Mouse (Mus musculus) ES-E14 (cell line): ENCODE results near the gene Nup210. TPM values are rescaled to one million over a fixed set of nuclear protein-coding genes. Genes with fewer than 3 reads are reported as not detected.

Experiments
- DNase-seq: peaks from one replicate; pipeline ENCODE4 v3.0.0-alpha.2; 2013; ENCODE audit warnings: low read depth, low spot score
- H3K27ac ChIP-seq: 2 replicates; pipeline ENCODE4 v1.5.1; 2012; ENCODE audit warnings: low read depth, mild to moderate bottlenecking, low read length, moderate library complexity, mixed read lengths; ENCODE audit not compliant: poor library complexity, insufficient read depth, severe bottlenecking
- H3K36me3 ChIP-seq: 2 replicates; pipeline ENCODE4 v1.6.1; 2012; ENCODE audit warnings: mild to moderate bottlenecking, low read length, moderate library complexity, mixed read lengths; ENCODE audit not compliant: control insufficient read depth, poor library complexity, insufficient read depth, severe bottlenecking
- H3K4me1 ChIP-seq, 2 experiments: fragments of 150-350 bp in 1 of 2; sonication (generic) in 1 of 2; 2 replicates each; pipeline ENCODE4 v1.6.1; 2012; ENCODE audit warnings: low read length in 2 of 2, mild to moderate bottlenecking in 1 of 2, mixed read lengths in 1 of 2; ENCODE audit not compliant: control insufficient read depth in 2 of 2, insufficient read depth in 2 of 2, poor library complexity in 1 of 2
- H3K4me3 ChIP-seq, 2 experiments: fragments of 150-350 bp in 1 of 2; sonication (generic) in 1 of 2; 2 replicates each; pipeline ENCODE4 v1.5.1; 2012; ENCODE audit warnings: low read length in 2 of 2, low read depth in 1 of 2, mild to moderate bottlenecking in 1 of 2, mixed read lengths in 1 of 2; ENCODE audit not compliant: insufficient read depth in 1 of 2, poor library complexity in 1 of 2, severe bottlenecking in 1 of 2
- H3K9ac ChIP-seq: 2 replicates; pipeline ENCODE4 v1.6.1; 2012; ENCODE audit warnings: low read depth, mild to moderate bottlenecking, low read length, mixed read lengths; ENCODE audit not compliant: poor library complexity, insufficient read depth, severe bottlenecking
- H3K9me3 ChIP-seq: fragments of 150-350 bp; sonication (generic); 2 replicates; pipeline ENCODE4 v1.6.1; 2012; ENCODE audit warnings: low read depth, mild to moderate bottlenecking, low read length; ENCODE audit not compliant: control insufficient read depth, insufficient read depth
- CHD2 ChIP-seq: IDR thresholded peaks from 2 replicates; pipeline ENCODE4 v1.6.1; 2014; ENCODE audit warnings: mild to moderate bottlenecking, low read depth, low read length, inconsistent platforms
- HCFC1 ChIP-seq: IDR thresholded peaks from 2 replicates; pipeline ENCODE4 v1.6.1; 2012; ENCODE audit warnings: low read length, inconsistent platforms, borderline replicate concordance; ENCODE audit not compliant: insufficient read depth
- MAFK ChIP-seq: IDR thresholded peaks from 2 replicates; pipeline ENCODE4 v1.6.1; 2014; ENCODE audit warnings: mild to moderate bottlenecking, low read depth, low read length, inconsistent platforms; ENCODE audit not compliant: insufficient read depth
- ZC3H11A ChIP-seq: IDR thresholded peaks from 2 replicates; pipeline ENCODE4 v1.6.1; 2012; ENCODE audit warnings: low read depth, mild to moderate bottlenecking, inconsistent platforms, low read length, borderline replicate concordance
- ZNF384 ChIP-seq: IDR thresholded peaks from 2 replicates; pipeline ENCODE4 v1.6.1; 2012; ENCODE audit warnings: low read depth, low read length, inconsistent platforms
- in situ Hi-C, 2 experiments: fragments of 600-800 bp; cut with MboI; formaldehyde crosslinking; loops; one replicate each; pipeline ENCODE4 v1.15.1; 2025; ENCODE audit warnings: low sequenced_read_pairs in 2 of 2, inconsistent platforms in 1 of 2; ENCODE audit not compliant: unreplicated experiment in 2 of 2
- total RNA-seq: library from RNA; depleted of rRNA; stranded (reverse); fragments of 300-350 nt; gene quantifications from 2 replicates; pipeline ENCODE4 v1.2.3, GENCODE M21; 2012

Gene Nup210
- total RNA-seq, 1 experiment = 65.9 TPM

DNA sequence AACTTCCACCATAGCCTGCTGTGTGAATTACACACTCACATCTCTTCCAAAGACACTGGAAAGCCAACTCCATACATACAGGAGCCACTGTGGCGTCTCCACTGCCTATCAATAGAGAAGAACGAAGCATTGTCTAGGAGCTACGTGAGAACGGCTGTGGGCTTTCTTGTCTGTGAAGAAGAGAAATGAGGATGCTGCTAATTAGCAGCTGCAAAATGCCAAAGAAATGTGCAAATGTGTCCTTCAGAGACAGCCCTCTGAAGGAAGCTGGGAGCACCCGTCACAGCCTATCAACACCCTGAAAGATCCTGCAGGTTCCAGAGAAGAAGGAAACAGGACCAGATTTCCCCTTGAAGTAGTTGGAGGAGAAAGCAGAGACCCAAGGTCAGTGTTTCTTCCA lies 69.2 kb downstream of the Nup210 start:
- Histone ChIP-seq H3K9me3 (no peaks in the 10 kb centered on the region), H3K4me1 (no peaks in the 10 kb centered on the region), H3K9ac (no peak overlapping the region), H3K36me3 (peaks cover 27% of the 10 kb centered on the region), H3K27ac (no peak overlapping the region), H3K4me3 (no peak overlapping the region)
- no peak for DNase-seq
- in situ Hi-C loops = no loop called here
- TF ChIP-seq CHD2 (no peak), ZC3H11A (no peak), ZNF384 (no peak), HCFC1 (no peak), MAFK (no peak)

DNA sequence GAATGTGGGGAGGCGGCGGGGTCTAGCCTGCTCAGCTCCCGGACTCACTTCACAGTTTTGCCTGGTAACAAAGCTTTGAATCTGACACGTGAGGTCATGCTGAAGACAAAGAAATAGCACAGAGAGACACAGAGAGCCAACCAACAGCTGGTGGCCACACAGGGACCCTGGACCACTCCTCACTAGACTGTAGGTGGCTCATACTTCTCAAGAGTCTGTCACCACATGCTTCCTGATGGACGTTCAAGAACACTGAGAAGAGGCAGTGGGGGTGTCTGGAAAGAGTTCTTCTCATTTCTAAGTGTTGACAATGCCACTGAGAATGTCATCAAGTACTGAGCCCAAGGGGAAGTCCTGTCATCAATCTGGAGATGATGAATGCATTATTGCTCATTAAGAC lies 70.4 kb downstream of the Nup210 start:
- H3K27ac ChIP-seq = no peak overlapping the region
- in situ Hi-C loops = no loop called here
- H3K36me3 ChIP-seq = peaks cover 35% of the 10 kb centered on the region
- no peak for TF ChIP-seq MAFK
- no peak for TF ChIP-seq ZNF384
- no peak for TF ChIP-seq CHD2
- no peak for TF ChIP-seq ZC3H11A
- TF ChIP-seq HCFC1 = no peak
- no peak overlapping the region for H3K4me3 ChIP-seq
- no peak overlapping the region for H3K9ac ChIP-seq
- no peak for DNase-seq
- H3K4me1 ChIP-seq = no peaks in the 10 kb centered on the region
- no peaks in the 10 kb centered on the region for H3K9me3 ChIP-seq

DNA sequence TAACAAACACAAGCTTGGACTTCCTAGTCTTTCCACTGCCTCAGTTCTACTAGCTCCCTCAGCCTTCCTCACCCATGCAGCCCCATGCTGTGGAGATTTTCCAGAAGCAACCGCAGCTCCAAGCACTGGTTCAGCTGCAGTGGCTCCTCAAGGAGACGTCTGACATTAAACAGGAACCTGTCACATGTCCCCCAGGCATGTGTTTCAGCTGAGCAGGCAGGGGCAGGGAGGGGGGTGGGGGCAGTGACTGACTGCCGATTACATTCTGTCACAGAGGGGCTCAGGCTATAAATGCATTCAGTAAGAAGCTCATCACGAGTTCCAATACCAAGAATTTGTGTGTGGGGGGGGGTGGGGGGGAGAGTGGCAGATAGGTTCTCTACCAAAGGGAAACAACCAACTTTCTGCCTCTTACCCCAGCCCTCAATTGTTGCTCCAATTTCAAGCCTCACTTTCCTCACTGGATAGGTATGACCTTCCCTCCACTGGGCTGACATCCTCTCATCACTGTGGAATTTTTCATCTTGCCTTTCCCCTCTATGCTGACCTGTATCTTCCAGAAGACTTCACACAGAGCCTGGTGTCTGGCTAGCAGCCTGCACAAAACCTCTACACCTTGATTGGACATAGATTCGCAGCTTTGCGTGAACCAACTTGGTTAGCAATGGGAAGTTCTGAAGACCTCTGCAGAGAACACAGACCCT lies 71.8 kb downstream of the Nup210 start:
- no peak for TF ChIP-seq ZNF384
- TF ChIP-seq ZC3H11A = no peak
- no peak for TF ChIP-seq HCFC1
- no peak for TF ChIP-seq CHD2
- no peak for TF ChIP-seq MAFK
- no peaks in the 10 kb centered on the region for H3K4me1 ChIP-seq
- no peak for DNase-seq
- H3K27ac ChIP-seq = no peak overlapping the region
- no peak overlapping the region for H3K4me3 ChIP-seq
- peaks cover 45% of the 10 kb centered on the region for H3K36me3 ChIP-seq
- H3K9ac ChIP-seq = no peak overlapping the region
- H3K9me3 ChIP-seq = no peaks in the 10 kb centered on the region
- in situ Hi-C loops = no loop called here

DNA sequence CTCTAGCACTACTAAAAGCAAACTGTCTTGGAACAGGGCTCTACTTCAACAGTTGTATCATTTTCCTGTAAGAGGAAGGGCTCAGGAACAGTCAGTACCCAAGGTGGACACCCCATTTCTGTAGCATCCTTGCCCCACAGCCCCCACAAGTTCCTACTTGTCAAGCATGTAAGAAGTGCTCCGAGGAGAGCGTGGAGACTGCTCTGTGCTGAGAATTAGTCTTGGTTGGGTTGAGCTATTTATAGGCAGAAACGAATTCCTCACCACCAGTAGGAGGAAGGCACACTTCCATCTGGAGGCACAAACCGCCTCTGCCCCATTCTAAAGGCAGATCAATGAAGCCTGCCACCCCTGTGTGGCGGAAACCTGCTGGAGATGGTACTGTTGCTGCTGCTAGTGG lies 75.3 kb downstream of the Nup210 start:
- in situ Hi-C loops = no loop called here
- H3K36me3 ChIP-seq = peaks cover 55% of the 10 kb centered on the region
- no peak for TF ChIP-seq CHD2
- no peak overlapping the region for H3K9ac ChIP-seq
- no peak overlapping the region for H3K4me3 ChIP-seq
- H3K4me1 ChIP-seq = no peaks in the 10 kb centered on the region
- no peak overlapping the region for H3K27ac ChIP-seq
- no peak for DNase-seq
- H3K9me3 ChIP-seq = no peaks in the 10 kb centered on the region

DNA sequence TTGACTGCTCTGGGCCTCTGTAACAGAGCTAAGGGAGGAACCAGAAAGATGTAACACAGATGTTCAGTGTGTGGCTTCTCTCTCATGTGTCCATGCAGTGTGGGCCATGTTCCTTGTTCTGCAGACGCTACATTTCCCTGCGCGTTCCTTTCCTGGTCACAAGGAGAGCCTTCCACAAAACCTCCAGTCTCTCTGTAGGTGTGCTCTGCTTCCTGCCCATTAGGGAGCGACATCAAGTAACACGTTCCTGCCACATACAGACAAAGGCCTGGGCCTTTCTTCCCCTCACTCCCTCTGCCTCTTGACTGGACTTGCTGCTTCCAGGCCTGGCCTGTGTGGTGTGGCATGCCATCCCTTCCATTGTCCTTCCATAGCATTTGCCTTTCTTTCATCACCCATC lies 88.4 kb downstream of the Nup210 start:
- Histone ChIP-seq H3K4me1 (no peaks in the 10 kb centered on the region), H3K9me3 (no peaks in the 10 kb centered on the region), H3K27ac (no peak overlapping the region), H3K36me3 (peaks cover 36% of the 10 kb centered on the region), H3K4me3 (no peak overlapping the region), H3K9ac (no peak overlapping the region)
- no peak for TF ChIP-seq ZC3H11A
- no peak for TF ChIP-seq ZNF384
- TF ChIP-seq MAFK = no peak
- no peak for TF ChIP-seq HCFC1
- TF ChIP-seq CHD2 = no peak
- no peak for DNase-seq
- in situ Hi-C loops = no loop called here
